Mouse (Mus musculus): ENCODE measurements around the gene Ccl17. TPM values are rescaled to one million over a fixed set of nuclear protein-coding genes. Genes with fewer than 3 reads are reported as not detected.

Ccl17 gene
- polyA plus RNA-seq, 1 experiment: 1.1 TPM

DNA sequence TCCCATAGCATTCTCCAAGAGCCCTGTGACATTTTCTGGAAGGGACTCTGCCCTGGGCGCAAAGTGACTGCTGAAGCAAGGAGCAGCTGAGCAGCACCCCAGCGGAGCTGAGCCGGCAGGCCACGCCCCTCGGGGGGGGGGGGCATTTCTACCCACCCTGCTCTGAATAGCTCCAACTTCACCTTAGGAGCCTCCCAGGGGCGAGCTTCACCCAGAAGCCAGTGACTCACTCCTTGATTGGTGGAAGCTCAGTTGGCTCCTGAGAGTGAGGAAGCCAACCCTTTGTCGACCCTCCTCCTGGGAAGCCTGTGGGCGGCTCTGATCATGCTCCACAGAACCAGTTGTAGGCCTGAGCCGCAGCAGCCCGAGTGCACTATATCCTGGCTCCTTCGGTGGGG, 28.4 kb upstream of the Ccl17 start:
- Histone ChIP-seq H3K27ac (ENCODE audit: insufficient read depth, low read length) (no peak overlapping the region), H3K4me3 (replicated peaks; ENCODE audit: insufficient read depth, low read depth, low read length) (no peak overlapping the region), H3K4me1 (ENCODE audit: control insufficient read depth, insufficient read depth, low read length) (no peaks in the 10 kb centered on the region), H3K27me3 (ENCODE audit: control insufficient read depth, insufficient read depth, low read length) (no peaks in the 10 kb centered on the region)
- no peak for DNase-seq
- TF ChIP-seq POLR2A (IDR thresholded peaks at IDR 0.05; ENCODE audit: borderline replicate concordance, insufficient read depth, low read length): no peak
- TF ChIP-seq CTCF (IDR thresholded peaks at IDR 0.05; ENCODE audit: borderline replicate concordance, insufficient read depth, low read depth, low read length): no peak
- 23% methylated on average over 11 of the region's 11 CpGs for WGBS

DNA sequence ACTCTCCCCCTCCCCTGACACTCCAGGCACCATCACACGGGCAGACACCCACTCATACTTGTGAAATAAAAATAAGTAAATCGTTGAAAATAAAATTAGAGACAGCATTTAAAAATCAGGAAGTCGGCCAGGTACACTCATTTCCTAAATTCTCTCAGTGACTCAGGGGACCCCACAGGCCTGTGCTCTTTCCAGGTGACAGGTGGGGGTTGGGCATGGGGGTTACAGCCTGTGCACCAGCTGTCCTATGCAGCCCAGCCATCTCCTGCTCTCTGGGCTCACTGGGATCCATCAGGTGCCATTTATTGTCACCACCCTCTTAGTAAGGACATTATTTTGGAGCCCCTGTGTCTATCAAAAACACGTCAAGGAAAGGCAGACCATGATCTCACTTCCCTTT, 26.4 kb upstream of the Ccl17 start:
- no peak overlapping the region for H3K4me3 ChIP-seq (replicated peaks; ENCODE audit: insufficient read depth, low read depth, low read length)
- no peaks in the 10 kb centered on the region for H3K27me3 ChIP-seq (ENCODE audit: control insufficient read depth, insufficient read depth, low read length)
- DNase-seq: no peak
- TF ChIP-seq CTCF (IDR thresholded peaks at IDR 0.05; ENCODE audit: borderline replicate concordance, insufficient read depth, low read depth, low read length) (no peak), POLR2A (IDR thresholded peaks at IDR 0.05; ENCODE audit: borderline replicate concordance, insufficient read depth, low read length) (no peak)
- H3K27ac ChIP-seq (ENCODE audit: insufficient read depth, low read length): no peak overlapping the region
- H3K4me1 ChIP-seq (ENCODE audit: control insufficient read depth, insufficient read depth, low read length): no peaks in the 10 kb centered on the region; the same call in 1 of the 2 replicates
- 75% methylated on average over 4 of the region's 4 CpGs for WGBS

DNA sequence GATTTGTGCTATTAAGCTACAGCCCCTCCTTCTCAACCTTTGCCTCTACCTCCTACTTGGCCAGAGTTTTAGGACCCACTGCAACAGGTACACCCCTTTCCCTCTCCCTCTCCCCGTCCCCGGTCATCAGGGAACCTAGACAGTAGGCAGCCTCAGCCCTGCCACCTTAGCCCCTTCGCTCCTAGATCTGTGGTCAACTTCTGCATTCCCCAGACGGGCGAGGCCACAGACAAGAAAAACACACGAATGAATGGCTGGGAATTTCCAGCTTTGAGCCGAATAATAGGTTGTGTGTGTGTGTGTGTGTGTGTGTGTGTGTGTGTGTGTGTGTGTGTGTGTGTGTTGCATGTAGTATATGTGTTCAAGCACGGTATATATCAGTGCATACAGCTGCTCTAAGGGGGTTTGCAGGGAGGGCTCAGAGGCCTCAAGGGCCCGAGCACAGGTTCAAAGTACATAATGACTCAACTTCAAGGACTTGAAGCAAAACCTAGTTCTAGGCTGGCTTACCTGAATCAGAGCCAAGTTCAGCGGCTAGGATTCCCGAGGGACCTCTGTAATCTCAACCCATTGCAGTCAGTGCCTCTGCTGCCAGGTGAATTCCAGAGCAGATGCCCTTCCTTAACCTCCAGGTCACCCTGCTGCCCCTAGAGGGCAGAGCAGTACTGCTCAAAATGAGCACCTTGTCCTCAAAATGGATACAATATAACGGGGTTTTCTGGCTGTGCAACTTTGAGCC, 24.8 kb upstream of the Ccl17 start:
- WGBS: 68% methylated on average over 12 of the region's 12 CpGs
- H3K27ac ChIP-seq (ENCODE audit: insufficient read depth, low read length): no peak overlapping the region
- no peaks in the 10 kb centered on the region for H3K27me3 ChIP-seq (ENCODE audit: control insufficient read depth, insufficient read depth, low read length)
- H3K4me1 ChIP-seq (ENCODE audit: control insufficient read depth, insufficient read depth, low read length): no peaks in the 10 kb centered on the region; the same call in 1 of the 2 replicates
- TF ChIP-seq CTCF (IDR thresholded peaks at IDR 0.05; ENCODE audit: borderline replicate concordance, insufficient read depth, low read depth, low read length): peak; percentile 42; the same call in 1 of the 2 replicates
- no peak for TF ChIP-seq POLR2A (IDR thresholded peaks at IDR 0.05; ENCODE audit: borderline replicate concordance, insufficient read depth, low read length)
- DNase-seq: peak; percentile 33 to 36
- no peak overlapping the region for H3K4me3 ChIP-seq (replicated peaks; ENCODE audit: insufficient read depth, low read depth, low read length)

DNA sequence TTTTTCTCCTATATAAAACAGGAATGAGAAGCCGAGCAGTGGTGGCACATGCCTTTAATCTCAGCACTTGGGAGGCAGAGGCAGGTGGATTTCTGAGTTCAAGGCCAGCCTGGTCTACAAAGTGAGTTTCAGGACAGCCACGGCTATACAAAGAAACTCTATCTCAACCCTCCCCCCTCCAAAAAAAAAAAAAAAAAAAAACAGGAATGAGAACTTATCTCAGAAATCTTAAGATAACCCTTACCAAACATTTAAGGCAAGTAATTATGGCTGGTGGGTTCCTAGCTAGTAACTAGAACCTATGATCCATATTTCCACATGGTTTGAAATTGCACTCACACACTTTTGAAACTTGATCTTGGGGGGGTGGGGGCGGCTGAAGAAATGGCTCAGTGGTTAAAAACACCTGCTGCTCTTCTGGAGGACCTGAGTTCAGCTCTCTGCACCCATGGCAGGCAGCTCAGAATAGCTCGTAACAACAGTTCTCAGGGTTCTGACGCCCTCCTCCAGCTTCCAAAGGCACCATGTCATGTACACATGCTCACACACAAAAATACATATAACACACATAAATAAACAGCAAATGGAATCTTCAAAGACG, 24.2 kb upstream of the Ccl17 start:
- 74% methylated on average over 6 of the region's 6 CpGs for WGBS
- no peak for DNase-seq
- H3K4me1 ChIP-seq (ENCODE audit: control insufficient read depth, insufficient read depth, low read length): no peaks in the 10 kb centered on the region; the same call in 1 of the 2 replicates
- TF ChIP-seq POLR2A (IDR thresholded peaks at IDR 0.05; ENCODE audit: borderline replicate concordance, insufficient read depth, low read length) (no peak), CTCF (IDR thresholded peaks at IDR 0.05; ENCODE audit: borderline replicate concordance, insufficient read depth, low read depth, low read length) (no peak)
- H3K27ac ChIP-seq (ENCODE audit: insufficient read depth, low read length): no peak overlapping the region
- H3K27me3 ChIP-seq (ENCODE audit: control insufficient read depth, insufficient read depth, low read length): no peaks in the 10 kb centered on the region
- no peak overlapping the region for H3K4me3 ChIP-seq (replicated peaks; ENCODE audit: insufficient read depth, low read depth, low read length)

DNA sequence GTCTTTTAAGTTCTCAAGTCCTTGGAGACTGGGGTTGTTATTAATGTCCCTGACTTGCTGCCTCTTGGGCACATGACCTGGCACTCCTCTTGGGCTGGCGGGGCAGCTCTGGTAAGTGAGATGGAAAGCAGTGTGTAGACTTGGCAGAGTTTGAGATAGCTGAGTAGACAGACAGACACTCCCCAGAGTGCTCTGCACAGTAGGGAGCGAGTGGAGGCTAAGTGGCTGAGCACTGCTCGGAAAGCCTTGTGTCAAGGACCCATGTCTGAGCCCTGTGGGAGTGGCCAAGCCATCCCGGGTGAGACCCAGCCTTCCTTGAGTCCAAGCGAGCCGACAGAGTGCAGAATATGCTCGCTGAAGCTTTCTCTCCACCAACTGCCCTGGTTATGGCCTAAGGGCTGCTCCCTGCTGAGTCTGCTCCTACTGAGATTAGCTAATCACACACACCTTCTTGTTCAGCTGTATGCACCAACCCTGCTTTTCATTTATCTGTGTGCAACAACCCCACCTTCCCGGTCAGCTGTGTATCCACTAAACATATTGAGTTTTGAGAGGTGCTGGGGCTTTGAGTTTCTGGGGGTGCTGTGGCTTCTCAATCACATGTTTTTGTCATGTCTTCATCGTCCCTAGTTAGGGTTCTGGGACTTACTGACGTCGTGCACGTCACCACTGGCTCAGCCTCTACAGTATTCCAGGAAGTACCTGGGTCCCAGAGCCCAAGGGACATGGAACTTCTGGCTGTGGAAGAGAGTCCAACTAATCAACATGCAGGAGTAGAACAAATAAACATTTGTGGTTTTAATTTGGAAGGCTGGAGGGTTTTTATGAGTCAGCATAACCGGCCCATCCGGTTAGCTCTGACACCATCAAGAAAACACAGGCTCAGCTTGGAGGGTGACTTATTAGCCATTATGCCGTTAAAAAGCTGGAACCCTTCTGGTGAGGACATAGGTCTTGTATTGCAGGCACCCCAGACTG, 22.4 kb upstream of the Ccl17 start:
- no peak overlapping the region for H3K4me3 ChIP-seq (replicated peaks; ENCODE audit: insufficient read depth, low read depth, low read length)
- no peaks in the 10 kb centered on the region for H3K27me3 ChIP-seq (ENCODE audit: control insufficient read depth, insufficient read depth, low read length)
- DNase-seq: no peak
- H3K27ac ChIP-seq (ENCODE audit: insufficient read depth, low read length): no peak overlapping the region
- 61% methylated on average over 15 of the region's 15 CpGs for WGBS
- H3K4me1 ChIP-seq (ENCODE audit: control insufficient read depth, insufficient read depth, low read length): no peaks in the 10 kb centered on the region; the same call in 1 of the 2 replicates
- TF ChIP-seq POLR2A (IDR thresholded peaks at IDR 0.05; ENCODE audit: borderline replicate concordance, insufficient read depth, low read length): no peak

DNA sequence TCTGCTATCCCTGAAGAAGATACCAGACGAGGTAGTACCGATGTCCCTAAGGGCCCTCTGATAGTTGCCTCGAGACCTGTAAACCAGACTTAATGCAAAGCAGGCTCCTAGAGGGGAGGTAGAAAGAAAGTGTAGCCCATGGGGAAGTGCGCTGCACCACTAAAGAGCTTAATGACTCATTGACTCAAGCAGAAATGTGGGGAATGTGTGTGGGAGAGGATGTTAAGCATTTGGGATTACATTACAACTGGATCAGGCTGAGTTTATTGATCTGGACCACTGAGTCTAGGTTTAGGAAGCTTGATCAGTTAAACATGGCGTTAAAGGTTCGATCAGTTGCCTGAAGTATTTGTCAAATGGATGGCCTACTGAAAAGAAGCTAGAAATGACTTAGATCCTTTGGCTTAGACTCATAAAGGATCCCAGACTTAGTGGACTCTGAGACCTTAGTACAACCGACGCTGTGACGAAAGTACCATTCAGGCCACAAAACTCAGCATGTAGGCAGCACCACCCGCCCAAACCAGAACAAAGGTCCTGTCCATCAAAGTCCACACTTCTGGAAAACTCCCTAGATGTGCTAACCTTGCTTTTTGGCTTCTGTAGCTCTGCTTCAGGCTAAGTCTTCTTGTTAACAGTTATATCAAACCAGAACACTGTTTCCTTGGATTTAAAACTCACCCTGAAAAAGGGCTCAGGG, 20.8 kb upstream of the Ccl17 start:
- WGBS: 64% methylated on average over 10 of the region's 10 CpGs
- TF ChIP-seq CTCF (IDR thresholded peaks at IDR 0.05; ENCODE audit: borderline replicate concordance, insufficient read depth, low read depth, low read length) (no peak), POLR2A (IDR thresholded peaks at IDR 0.05; ENCODE audit: borderline replicate concordance, insufficient read depth, low read length) (no peak)
- DNase-seq: no peak
- Histone ChIP-seq H3K4me1 (ENCODE audit: control insufficient read depth, insufficient read depth, low read length) (no peaks in the 10 kb centered on the region; the same call in 1 of the 2 replicates), H3K27ac (ENCODE audit: insufficient read depth, low read length) (no peak overlapping the region), H3K27me3 (ENCODE audit: control insufficient read depth, insufficient read depth, low read length) (no peaks in the 10 kb centered on the region; the same call in 1 of the 2 replicates), H3K4me3 (replicated peaks; ENCODE audit: insufficient read depth, low read depth, low read length) (no peak overlapping the region)

DNA sequence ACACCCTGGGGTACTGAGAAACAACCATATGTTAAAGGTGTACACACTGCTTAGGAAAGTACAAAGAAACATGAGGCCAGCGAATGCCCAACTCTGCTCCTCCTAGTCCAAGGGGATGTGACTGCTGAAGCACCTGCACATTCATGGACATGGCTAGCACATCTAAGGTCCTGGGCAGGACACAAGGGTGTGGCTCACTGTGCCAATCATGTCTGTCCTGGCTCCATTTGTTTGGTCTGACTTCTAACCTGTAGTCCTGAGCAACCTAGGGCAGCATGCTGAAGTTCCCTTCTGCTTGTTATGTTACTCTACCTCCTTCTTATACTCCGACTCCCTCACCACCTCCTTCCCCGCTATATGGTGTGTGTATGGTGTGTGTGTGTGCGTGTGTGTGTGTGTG, 15.9 kb upstream of the Ccl17 start:
- TF ChIP-seq CTCF (IDR thresholded peaks at IDR 0.05; ENCODE audit: borderline replicate concordance, insufficient read depth, low read depth, low read length) (no peak), POLR2A (IDR thresholded peaks at IDR 0.05; ENCODE audit: borderline replicate concordance, insufficient read depth, low read length) (no peak)
- H3K27ac ChIP-seq (ENCODE audit: insufficient read depth, low read length): no peak overlapping the region
- no peak overlapping the region for H3K4me3 ChIP-seq (replicated peaks; ENCODE audit: insufficient read depth, low read depth, low read length)
- 86% methylated on average over 4 of the region's 4 CpGs for WGBS
- no peak for DNase-seq
- no peaks in the 10 kb centered on the region; the same call in 1 of the 2 replicates for H3K27me3 ChIP-seq (ENCODE audit: control insufficient read depth, insufficient read depth, low read length)
- H3K4me1 ChIP-seq (ENCODE audit: control insufficient read depth, insufficient read depth, low read length): no peaks in the 10 kb centered on the region
